Mouse (Mus musculus) limb, embryonic 11.5 days (tissue): ENCODE data around the gene Epha2. TPM values are rescaled to one million over a fixed set of nuclear protein-coding genes. Genes with fewer than 3 reads are reported as not detected.

Experiments
- ATAC-seq: fragments of 200-750 bp; cut with Nextera tagmentation; 2 replicates; pipeline ENCODE4 v1.8.0; 2017; ENCODE audit warnings: low read depth; ENCODE audit not compliant: insufficient number of reproducible peaks, low FRiP score, low TSS enrichment
- DNase-seq: peaks from one replicate; pipeline ENCODE4 v3.0.0-alpha.2; 2015; ENCODE audit warnings: low spot score
- H3K27ac ChIP-seq: fragments of 300-500 bp; sonication (generic); replicated peaks from 2 replicates; pipeline ENCODE4 v1.5.1; 2014; ENCODE audit warnings: low read depth, mild to moderate bottlenecking, low read length
- H3K27me3 ChIP-seq: fragments of 300-500 bp; sonication (generic); 2 replicates; pipeline ENCODE4 v1.6.1; 2014; ENCODE audit warnings: mild to moderate bottlenecking, low read length, mixed read lengths; ENCODE audit not compliant: control insufficient read depth, insufficient read depth
- H3K36me3 ChIP-seq: fragments of 300-500 bp; sonication (generic); 2 replicates; pipeline ENCODE4 v1.6.1; 2014; ENCODE audit warnings: mild to moderate bottlenecking, low read length, moderate library complexity, mixed read lengths; ENCODE audit not compliant: control insufficient read depth, insufficient read depth
- H3K4me1 ChIP-seq: fragments of 300-500 bp; sonication (generic); 2 replicates; pipeline ENCODE4 v1.6.1; 2014; ENCODE audit warnings: low read length, mixed read lengths; ENCODE audit not compliant: control insufficient read depth, insufficient read depth
- H3K4me2 ChIP-seq: fragments of 300-500 bp; sonication (generic); 2 replicates; pipeline ENCODE4 v1.6.1; 2014; ENCODE audit warnings: low read depth, mild to moderate bottlenecking, moderate library complexity; ENCODE audit not compliant: severe bottlenecking
- H3K4me3 ChIP-seq: fragments of 300-500 bp; sonication (generic); 2 replicates; pipeline ENCODE4 v1.5.1; 2014; ENCODE audit warnings: low read depth, low read length
- H3K9ac ChIP-seq: fragments of 300-500 bp; sonication (generic); 2 replicates; pipeline ENCODE4 v1.6.1; 2014; ENCODE audit warnings: mild to moderate bottlenecking, low read length
- H3K9me3 ChIP-seq: fragments of 300-500 bp; sonication (generic); 2 replicates; pipeline ENCODE4 v1.6.1; 2016; ENCODE audit warnings: low read length; ENCODE audit not compliant: control insufficient read depth
- WGBS: fragments of 180-500 bp; shearing (Covaris S2); extraction: QIAGEN DNeasy Blood & Tissue Kit; methylation state at CpG from one replicate; pipeline ENCODE4 v1.1.7; 2014; 5-methylcytosine and 5-hydroxymethylcytosine counted together
- polyA plus RNA-seq: library from polyadenylated mRNA; unstranded; fragments of >200 nt; fragmentation: Nextera tagmentation; extraction: Ambion mirVana; gene quantifications from 2 replicates; pipeline ENCODE4 v1.2.1, GENCODE M21; 2014

Gene Epha2
- polyA plus RNA-seq, 1 experiment from 2014 or later = 2.4 TPM

DNA sequence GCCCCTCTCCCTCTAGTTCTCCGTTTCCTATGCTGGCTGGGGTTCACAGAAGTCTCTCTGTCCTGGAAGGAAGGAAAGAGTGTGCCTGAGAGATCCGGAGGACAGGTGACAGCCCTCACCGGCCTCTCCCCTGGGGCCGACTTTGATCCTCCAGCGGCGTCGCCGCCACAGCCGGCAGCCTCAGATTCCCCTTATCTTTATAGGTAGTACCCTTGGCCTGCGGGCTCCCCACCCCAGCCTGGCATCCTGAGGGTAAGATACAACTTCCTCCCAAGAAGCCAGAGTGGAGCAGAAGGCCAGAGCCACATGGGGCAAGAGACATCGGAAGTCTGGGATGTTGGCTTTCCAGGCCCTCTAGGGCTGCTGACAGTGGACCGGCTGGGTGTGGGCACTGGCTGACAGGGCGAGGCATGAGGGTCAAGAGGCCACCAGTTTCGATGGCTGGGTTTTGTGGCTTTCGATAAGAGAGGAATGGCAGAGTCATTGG is 13.5 kb upstream of the Epha2 start:
- ATAC-seq (no peak), DNase-seq (no peak)
- no peak overlapping the region for H3K9ac ChIP-seq
- 0 out of 2 replicates have a peak overlapping the region, but pooled peaks have one; percentile 7 for H3K4me2 ChIP-seq
- no peak overlapping the region for H3K27ac ChIP-seq
- no peaks in the 10 kb centered on the region for H3K36me3 ChIP-seq
- H3K27me3 ChIP-seq = peaks cover 13% of the 10 kb centered on the region
- WGBS = 3% methylated on average over 15 of the region's 15 CpGs
- peaks cover 39% of the 10 kb centered on the region for H3K4me1 ChIP-seq
- H3K9me3 ChIP-seq = no peaks in the 10 kb centered on the region
- no peak overlapping the region for H3K4me3 ChIP-seq

DNA sequence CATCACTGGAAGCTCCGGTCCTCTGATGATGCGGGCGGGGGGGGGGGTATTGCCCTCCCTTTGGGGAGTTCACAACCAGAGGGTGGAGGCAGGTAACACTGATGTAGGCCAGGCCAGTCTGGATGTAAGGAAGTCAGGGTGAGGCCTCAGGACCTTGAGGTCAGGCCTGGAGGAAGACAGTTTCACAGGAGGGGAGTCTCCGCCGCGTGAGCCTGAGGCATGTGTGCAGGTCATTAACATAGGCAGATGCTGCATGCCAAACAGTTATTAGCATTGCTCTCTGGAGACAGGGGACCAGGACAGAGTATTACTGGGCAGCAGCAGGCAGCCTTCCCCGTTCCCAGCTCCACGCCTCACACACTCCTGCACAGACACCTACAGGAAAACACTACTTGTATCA is 12.9 kb upstream of the Epha2 start:
- no peak for ATAC-seq
- Histone ChIP-seq H3K9me3 (no peaks in the 10 kb centered on the region), H3K4me1 (peaks cover 43% of the 10 kb centered on the region), H3K27ac (no peak overlapping the region), H3K4me2 (no peak overlapping the region), H3K9ac (no peak overlapping the region), H3K36me3 (no peaks in the 10 kb centered on the region), H3K4me3 (no peak overlapping the region), H3K27me3 (peaks cover 13% of the 10 kb centered on the region)
- no peak for DNase-seq
- 36% methylated on average over 8 of the region's 8 CpGs for WGBS

DNA sequence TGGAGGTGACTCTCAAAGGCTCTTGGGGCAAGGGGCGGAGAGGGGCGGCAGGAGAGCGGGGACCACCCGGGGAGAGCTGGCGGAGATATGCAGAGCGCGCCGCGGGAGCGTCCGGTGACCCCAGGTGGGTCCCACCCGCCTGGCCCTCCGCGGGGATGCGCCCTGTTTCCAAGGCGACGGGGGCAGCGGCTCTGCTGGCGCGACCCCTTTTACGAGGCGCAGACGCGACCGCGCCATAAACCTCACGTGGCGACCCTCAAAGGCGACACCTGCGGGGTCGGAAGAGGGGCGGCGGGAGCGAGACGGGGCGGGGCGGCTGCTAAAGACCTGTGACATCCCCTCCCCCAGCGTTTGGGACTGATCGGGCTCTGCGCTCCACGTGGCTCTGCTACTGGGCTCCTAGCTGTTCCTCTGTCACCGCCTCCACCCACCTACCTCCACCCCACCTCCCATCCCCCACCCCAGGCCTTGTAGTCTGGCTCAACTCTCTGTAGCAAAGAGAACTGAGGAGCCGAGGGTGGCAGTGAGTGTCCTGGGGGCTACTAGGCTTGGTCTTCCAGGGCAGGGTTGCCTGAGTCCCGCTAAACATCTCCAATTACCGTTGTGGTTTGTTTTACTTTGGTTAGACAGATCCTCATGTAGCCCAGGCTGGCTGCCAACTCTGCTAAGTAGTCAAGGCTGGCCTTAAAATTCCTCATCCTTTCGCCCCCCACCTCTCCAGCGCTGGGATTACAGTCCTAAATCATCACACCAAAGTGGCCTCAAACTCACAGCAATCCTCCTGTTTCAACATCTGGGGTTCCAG is 9.3 kb upstream of the Epha2 start:
- no peaks in the 10 kb centered on the region for H3K36me3 ChIP-seq
- DNase-seq (peak; percentile 84), ATAC-seq (peak; percentile 48; the same call in 1 of the 2 replicates)
- peak overlapping the region; percentile 22 for H3K4me3 ChIP-seq
- H3K27ac ChIP-seq = peak overlapping the region; percentile 38; the same call in 1 of the 2 replicates
- no peaks in the 10 kb centered on the region for H3K9me3 ChIP-seq
- under 1% methylated on average over 47 of the region's 47 CpGs for WGBS
- peaks cover 15% of the 10 kb centered on the region for H3K27me3 ChIP-seq
- peak overlapping the region; percentile 43; the same call in 1 of the 2 replicates for H3K9ac ChIP-seq
- peaks cover 55% of the 10 kb centered on the region for H3K4me1 ChIP-seq
- peak overlapping the region; percentile 80 for H3K4me2 ChIP-seq

DNA sequence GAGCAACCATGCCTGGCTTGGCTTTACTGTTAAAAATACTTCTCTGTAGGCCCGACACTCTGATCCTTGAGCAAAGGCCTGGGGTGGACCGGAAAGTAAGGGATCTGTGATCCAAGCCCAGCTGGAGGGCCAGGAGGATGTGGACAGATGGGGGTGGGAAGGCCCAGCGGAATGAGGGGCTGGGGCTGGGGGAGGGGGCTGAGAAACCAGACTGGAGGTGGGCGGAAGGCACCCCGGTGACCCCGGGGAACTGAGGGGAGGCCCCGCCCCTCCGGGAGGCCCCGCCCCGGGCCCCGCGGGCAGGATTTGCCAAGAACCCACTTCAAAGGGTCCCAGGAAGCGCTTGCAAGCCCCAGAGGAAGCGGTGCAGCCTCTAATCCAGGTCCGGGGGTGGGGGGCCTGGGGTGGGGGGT is 5.3 kb upstream of the Epha2 start:
- DNase-seq (peak; percentile 75), ATAC-seq (no peak)
- Histone ChIP-seq H3K9me3 (no peaks in the 10 kb centered on the region), H3K36me3 (no peaks in the 10 kb centered on the region), H3K4me1 (peaks cover 43% of the 10 kb centered on the region), H3K4me3 (peak overlapping the region; percentile 10; the same call in 1 of the 2 replicates), H3K4me2 (peak overlapping the region; percentile 35), H3K9ac (peak overlapping the region; percentile 32; the same call in 1 of the 2 replicates), H3K27ac (peak overlapping the region; percentile 3; the same call in 1 of the 2 replicates), H3K27me3 (peaks cover 3% of the 10 kb centered on the region; the same call in 1 of the 2 replicates)
- under 1% methylated on average over 9 of the region's 15 CpGs for WGBS

DNA sequence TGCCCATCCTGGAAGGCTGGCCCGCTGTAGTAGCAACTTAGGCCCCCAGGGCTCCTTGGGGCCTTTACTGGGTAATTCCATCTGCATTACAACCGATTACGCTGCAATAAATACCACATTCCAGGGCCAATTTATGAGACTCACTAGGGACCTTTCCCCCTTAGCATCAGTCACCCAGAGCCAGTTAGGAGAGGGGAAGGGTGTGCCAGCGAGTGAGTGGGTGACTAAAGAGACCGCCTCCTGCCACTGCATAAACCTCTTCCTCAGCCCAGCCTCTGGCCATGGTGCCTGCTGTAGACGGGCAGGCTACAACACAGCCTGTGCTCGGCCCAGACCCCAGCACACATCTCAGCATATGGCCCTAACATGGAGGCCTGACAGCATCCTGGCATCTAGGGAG is 3.1 kb upstream of the Epha2 start:
- Histone ChIP-seq H3K4me3 (no peak overlapping the region), H3K4me1 (peaks cover 35% of the 10 kb centered on the region)
- ATAC-seq = no peak

DNA sequence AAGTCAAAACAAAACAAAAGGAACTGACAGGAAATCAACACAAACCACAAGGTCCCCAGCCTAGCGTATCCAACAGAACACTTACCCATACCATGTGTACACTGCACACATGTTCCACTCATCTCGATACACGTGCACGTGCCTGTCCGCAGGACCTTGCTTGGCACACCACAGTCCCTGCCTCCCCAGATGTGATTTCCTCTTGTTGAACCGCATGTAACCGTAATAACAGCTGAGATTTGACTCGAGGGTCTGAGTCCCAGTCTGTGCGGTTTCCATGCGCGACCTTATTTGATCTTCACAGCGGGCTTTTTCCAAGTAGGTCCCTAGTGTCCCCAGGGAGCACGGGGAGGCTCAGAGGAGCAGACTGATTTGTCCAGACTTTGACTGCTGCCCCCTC is 1.7 kb upstream of the Epha2 start:
- no peak overlapping the region for H3K4me2 ChIP-seq
- H3K4me3 ChIP-seq = no peak overlapping the region
- ATAC-seq = no peak
- H3K9me3 ChIP-seq = no peaks in the 10 kb centered on the region
- peaks cover 29% of the 10 kb centered on the region for H3K4me1 ChIP-seq
- no peaks in the 10 kb centered on the region for H3K36me3 ChIP-seq
- H3K27ac ChIP-seq = no peak overlapping the region
- peaks cover 14% of the 10 kb centered on the region for H3K27me3 ChIP-seq
- 62% methylated on average over 13 of the region's 13 CpGs for WGBS
- H3K9ac ChIP-seq = no peak overlapping the region
- DNase-seq = no peak

More for the DNA sequence above, 3.1 kb upstream of the Epha2 start:
- 32% methylated on average over 7 of the region's 7 CpGs for WGBS
- H3K27ac ChIP-seq = no peak overlapping the region
- no peaks in the 10 kb centered on the region for H3K36me3 ChIP-seq
- peaks cover 16% of the 10 kb centered on the region for H3K27me3 ChIP-seq
- H3K9ac ChIP-seq = no peak overlapping the region
- no peak overlapping the region for H3K4me2 ChIP-seq
- no peaks in the 10 kb centered on the region for H3K9me3 ChIP-seq
- DNase-seq = no peak

DNA sequence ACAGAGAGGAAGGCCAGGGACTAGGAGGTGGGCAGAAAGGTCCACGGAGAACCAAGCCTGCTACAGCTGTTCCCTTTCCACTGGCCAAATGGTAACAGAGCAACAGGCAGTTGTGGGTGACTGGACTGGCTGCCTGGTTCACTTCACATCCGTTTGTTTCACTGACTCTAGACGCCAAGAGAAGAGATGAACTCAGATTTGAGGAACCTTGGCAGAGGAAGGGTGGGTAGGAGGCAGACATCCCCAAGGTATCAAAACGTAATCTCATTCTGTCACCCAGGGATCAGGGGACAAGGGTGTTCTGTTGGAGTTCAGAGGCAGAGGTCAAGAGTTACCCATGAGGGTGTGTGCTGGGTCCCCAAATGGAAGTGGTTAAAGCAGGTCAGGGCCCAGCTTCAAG is 844 bp upstream of the Epha2 start:
- peaks cover 14% of the 10 kb centered on the region for H3K27me3 ChIP-seq
- no peak overlapping the region for H3K4me3 ChIP-seq
- H3K9ac ChIP-seq = no peak overlapping the region
- no peaks in the 10 kb centered on the region for H3K9me3 ChIP-seq
- ATAC-seq (no peak), DNase-seq (no peak)
- WGBS = 51% methylated on average over 4 of the region's 4 CpGs
- no peak overlapping the region for H3K27ac ChIP-seq
- H3K36me3 ChIP-seq = no peaks in the 10 kb centered on the region
- no peak overlapping the region for H3K4me2 ChIP-seq
- H3K4me1 ChIP-seq = peaks cover 29% of the 10 kb centered on the region

DNA sequence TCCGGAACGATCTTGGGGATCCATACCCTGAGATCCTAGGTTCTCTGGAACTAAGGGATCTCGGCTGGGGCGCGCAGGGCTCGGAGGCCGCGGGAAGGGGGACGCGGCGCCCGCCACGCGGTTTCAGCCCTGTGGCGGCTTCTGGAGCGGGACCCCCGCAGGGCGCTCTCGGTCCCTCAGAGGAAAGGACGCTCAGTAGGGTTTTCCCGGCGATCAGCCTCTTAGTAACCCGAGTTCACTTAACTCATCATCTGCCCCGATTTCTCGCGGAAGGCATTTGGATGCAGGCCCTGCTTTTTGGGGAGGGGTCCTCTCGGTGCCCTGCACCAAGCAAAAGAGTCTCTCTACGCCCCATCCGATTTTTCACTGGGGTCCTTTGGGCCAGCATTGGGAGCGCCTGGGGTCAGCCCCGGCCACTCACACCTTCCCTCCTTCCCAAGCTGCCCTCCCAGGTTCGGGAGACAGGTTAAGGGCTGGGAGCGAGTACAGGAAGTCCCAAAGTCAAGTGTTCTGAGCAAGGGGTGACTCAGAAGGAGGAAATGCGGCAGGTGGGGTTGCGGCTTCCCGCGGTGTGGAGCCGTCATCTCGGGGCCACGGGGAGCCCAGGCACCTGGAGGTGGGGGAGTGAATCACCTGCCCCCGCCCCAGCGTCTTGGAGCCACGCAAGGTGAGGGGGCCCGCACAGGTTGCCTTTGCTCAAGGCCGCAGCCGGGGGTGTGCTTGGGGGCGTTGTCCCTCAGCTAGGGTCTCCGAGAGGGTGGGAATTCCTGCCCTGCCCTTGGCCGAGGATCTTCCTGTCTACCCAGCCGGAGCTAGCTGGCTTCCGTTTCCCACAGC is 769 bp downstream of the Epha2 start:
- H3K27ac ChIP-seq = no peak overlapping the region

More for the DNA sequence above, 769 bp downstream of the Epha2 start:
- Histone ChIP-seq H3K4me3 (peak overlapping the region; percentile 67), H3K36me3 (no peaks in the 10 kb centered on the region), H3K9ac (peak overlapping the region; percentile 68), H3K4me1 (peaks cover 25% of the 10 kb centered on the region), H3K9me3 (no peaks in the 10 kb centered on the region), H3K27me3 (peaks cover 14% of the 10 kb centered on the region), H3K4me2 (peak overlapping the region; percentile 96)
- WGBS = under 1% methylated on average over 50 of the region's 51 CpGs
- DNase-seq = peak; percentile 42
- ATAC-seq = no peak
